Comparison of ENCODE assay signal across 10 mouse cellular contexts in the genomic region with DNA sequence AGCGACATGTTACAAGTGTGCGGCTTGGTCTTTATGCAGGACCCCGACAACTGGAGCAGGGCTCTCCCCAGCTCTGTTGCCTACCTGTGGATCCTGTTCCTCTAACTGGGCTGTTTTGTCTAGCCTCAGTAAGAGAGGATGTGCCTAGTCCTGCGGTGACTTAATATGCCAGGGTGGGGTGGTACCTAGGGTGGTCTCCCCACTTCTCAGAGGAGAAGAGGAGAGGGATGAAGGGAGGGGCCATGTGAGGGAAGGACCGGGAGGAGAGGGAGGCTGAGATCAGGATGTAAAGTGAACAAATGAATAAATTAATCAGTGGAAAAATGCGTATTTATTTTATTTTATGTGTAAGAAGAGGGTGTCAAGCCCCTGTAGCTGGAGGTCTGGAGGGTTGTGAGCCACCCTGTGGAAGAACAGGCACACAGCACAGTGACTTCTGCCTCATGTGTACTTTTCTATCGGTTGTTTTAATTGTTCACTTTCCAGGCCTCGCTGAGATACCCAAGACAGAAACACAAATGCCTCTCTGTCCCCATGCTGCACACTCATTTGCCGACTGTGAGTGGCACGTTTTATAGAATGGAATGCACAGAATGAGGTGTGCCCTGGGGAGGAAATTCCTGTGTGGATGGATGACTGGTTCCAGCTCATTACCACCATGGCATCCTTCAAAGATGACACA. TPM values are rescaled to one million over a fixed set of nuclear protein-coding genes. Genes with fewer than 3 reads are reported as not detected.
DNase-seq lines count a peak whose midpoint lies in the region; ATAC-seq lines count a peak whose summit lies in the region.
"Had no signal": no experiment of that assay in that cellular context is flagged by ENCODE, and none has a peak within 500 bp of the region (broad histone marks: within the 10 kb centered on the region; RNA-seq: fewer than 3 reads in every experiment).

No protein-coding gene starts in this region.

- no peak overlapping the region for H3K27ac ChIP-seq in embryonic facial prominence, embryonic 11.5 days (replicated peaks; ENCODE audit: low read depth, low read length)
- H3K27ac ChIP-seq in hindbrain, embryonic 16.5 days (ENCODE audit: low read depth, low read length) = no peak overlapping the region
- H3K27ac ChIP-seq: heart, embryonic 13.5 days had no signal

- H3K4me3 ChIP-seq in embryonic facial prominence, embryonic 11.5 days (ENCODE audit: low read depth, low read length) = no peak overlapping the region
- no peak overlapping the region for H3K4me3 ChIP-seq in hindbrain, embryonic 16.5 days (ENCODE audit: low read length)
- H3K4me3 ChIP-seq: heart, embryonic 13.5 days had no signal

- DNase-seq in kidney, adult 11 months = peak; percentile 18
- no peak for DNase-seq in kidney, postnatal 25 days
- DNase-seq in embryonic facial prominence, embryonic 11.5 days (ENCODE audit: low spot score) = peak; percentile 51
- peak; percentile 37 for DNase-seq in neural tube, embryonic 10.5 days (ENCODE audit: extremely low spot score, low spot score)
- no peak for DNase-seq in thymus, postnatal 4 days
- no peak for DNase-seq in frontal cortex, adult 2 months (ENCODE audit: extremely low spot score in 1 of 2, low spot score in 1 of 2)
- no peak for DNase-seq in adrenal gland, postnatal 36 days

- H3K4me1 ChIP-seq in embryonic facial prominence, embryonic 11.5 days (ENCODE audit: control insufficient read depth, insufficient read depth, low read length) = no peaks in the 10 kb centered on the region
- H3K4me1 ChIP-seq in hindbrain, embryonic 16.5 days (ENCODE audit: control insufficient read depth, insufficient read depth, low read depth, low read length) = peaks cover 4% of the 10 kb centered on the region; the same call in 1 of the 2 replicates

- no peak overlapping the region for H3K9ac ChIP-seq in embryonic facial prominence, embryonic 11.5 days (replicated peaks; ENCODE audit: low read length)
- H3K9ac ChIP-seq in hindbrain, embryonic 16.5 days (ENCODE audit: low read depth, low read length) = no peak overlapping the region
- H3K9ac ChIP-seq: heart, embryonic 13.5 days had no signal

- H3K36me3 ChIP-seq in embryonic facial prominence, embryonic 11.5 days (replicated peaks; ENCODE audit: control insufficient read depth, insufficient read depth, low read depth, low read length) = no peaks in the 10 kb centered on the region
- no peaks in the 10 kb centered on the region for H3K36me3 ChIP-seq in hindbrain, embryonic 16.5 days (ENCODE audit: control insufficient read depth, insufficient read depth, low read length)
- H3K36me3 ChIP-seq: heart, embryonic 13.5 days had no signal

- WGBS in embryonic facial prominence, embryonic 11.5 days = 52% methylated on average over 10 of the region's 10 CpGs
- 56% methylated on average over 10 of the region's 10 CpGs for WGBS in hindbrain, embryonic 16.5 days

- no peaks in the 10 kb centered on the region for H3K27me3 ChIP-seq in embryonic facial prominence, embryonic 11.5 days (ENCODE audit: control insufficient read depth, insufficient read depth, low read length)
- H3K27me3 ChIP-seq in hindbrain, embryonic 16.5 days (replicated peaks; ENCODE audit: control insufficient read depth, insufficient read depth, low read length) = no peaks in the 10 kb centered on the region
- H3K27me3 ChIP-seq: heart, embryonic 13.5 days had no signal

- H3K9me3 ChIP-seq in embryonic facial prominence, embryonic 11.5 days (replicated peaks; ENCODE audit: control insufficient read depth, low read length) = no peaks in the 10 kb centered on the region
- H3K9me3 ChIP-seq in hindbrain, embryonic 16.5 days (ENCODE audit: control insufficient read depth, low read length) = no peaks in the 10 kb centered on the region
- H3K9me3 ChIP-seq: heart, embryonic 13.5 days had no signal

- no peak overlapping the region for H3K4me2 ChIP-seq in embryonic facial prominence, embryonic 11.5 days (ENCODE audit: low read depth, low read length)
- H3K4me2 ChIP-seq in hindbrain, embryonic 16.5 days (ENCODE audit: low read length) = no peak overlapping the region
- H3K4me2 ChIP-seq: heart, embryonic 13.5 days had no signal

- peak; percentile 67 for ATAC-seq in embryonic facial prominence, embryonic 11.5 days (replicated peaks; ENCODE audit: insufficient number of reproducible peaks, low FRiP score, low TSS enrichment, low read depth)
- ATAC-seq in hindbrain, embryonic 16.5 days = peak; percentile 76
- ATAC-seq: CD4-positive, CD25-positive, alpha-beta regulatory T cell, adult 4 months had no signal

RNA-seq across cellular contexts. Expression of a gene that starts 15.7 kb away (rescaled TPM):
- polyA plus RNA-seq in embryonic facial prominence, embryonic 11.5 days (2014; fragmentation: Nextera tagmentation; extraction: Ambion mirVana) = 302 and 306 TPM in 2 replicates
- polyA plus RNA-seq in hindbrain, embryonic 16.5 days (2015; fragmentation: Nextera tagmentation; extraction: Ambion mirVana) = 197 and 219 TPM in 2 replicates
- polyA plus RNA-seq in frontal cortex, adult 2 months (2012; rRNA removed) = 119 and 136 TPM in 2 replicates
- total RNA-seq in adrenal gland, postnatal 36 days (2021) = 10 to 100 TPM; 14.7 to 16.0 TPM

RNA-seq across cellular contexts. Expression of a gene that starts 26.8 kb away (rescaled TPM):
- polyA plus RNA-seq in embryonic facial prominence, embryonic 11.5 days (2014; fragmentation: Nextera tagmentation; extraction: Ambion mirVana) = 9.7 and 9.9 TPM in 2 replicates
- 14.4 and 15.1 TPM in 2 replicates for polyA plus RNA-seq in hindbrain, embryonic 16.5 days (2015; fragmentation: Nextera tagmentation; extraction: Ambion mirVana)
- polyA plus RNA-seq in frontal cortex, adult 2 months (2012; rRNA removed) = 17.0 TPM in 2 replicates
- total RNA-seq in adrenal gland, postnatal 36 days (2021) = 1 to 10 TPM; 5.1 to 5.8 TPM
- polyA plus RNA-seq: CD4-positive, CD25-positive, alpha-beta regulatory T cell, adult 4 months had no signal

Comparison
In these comparisons a context has a peak if more than half of its experiments do, and no peak if none do; other contexts are left out.
1. DNase-seq: peak in kidney, adult 11 months (single experiment), embryonic facial prominence, embryonic 11.5 days (single experiment) and neural tube, embryonic 10.5 days (single experiment); none in kidney, postnatal 25 days (0 of 2), thymus, postnatal 4 days (single experiment), frontal cortex, adult 2 months (0 of 2) and adrenal gland, postnatal 36 days (0 of 2).